Comparison of ENCODE assay signal across 26 mouse cellular contexts in the genomic region with DNA sequence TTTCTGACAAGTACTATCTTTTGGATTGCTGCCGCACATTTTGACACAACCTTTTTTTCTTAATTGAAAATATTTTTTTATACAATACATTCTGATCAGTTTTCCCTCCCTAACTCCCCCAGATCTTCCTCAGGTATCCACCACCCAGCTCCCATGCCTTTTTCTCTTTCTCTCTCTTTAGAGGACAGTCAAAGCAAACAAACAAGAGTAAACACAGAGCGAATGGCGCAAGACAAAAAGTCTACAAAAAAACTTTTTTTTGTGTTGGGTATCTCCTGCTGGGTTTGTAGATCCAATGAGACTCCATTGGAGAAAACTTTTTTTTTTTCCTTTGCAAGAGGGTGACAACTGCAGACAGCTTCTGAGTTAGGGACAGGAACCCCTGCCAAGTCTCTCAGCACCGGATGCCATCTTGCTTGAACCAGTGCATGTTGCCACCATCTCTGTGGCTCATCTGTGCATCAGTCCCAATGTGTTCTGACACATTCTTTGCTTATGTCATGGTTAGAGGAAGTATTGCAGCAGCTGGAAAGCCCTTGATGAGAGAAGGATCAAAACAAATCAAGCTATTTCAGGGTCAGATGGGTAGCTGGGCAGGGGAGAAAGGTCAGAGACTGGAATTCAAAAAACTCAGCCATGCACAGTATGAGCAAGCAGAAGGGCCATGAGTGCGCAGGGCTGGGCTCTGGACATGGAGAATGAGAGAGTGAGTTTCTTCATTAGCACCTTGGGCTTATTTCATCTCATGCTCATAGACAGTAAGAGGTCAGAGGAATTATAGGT.
DNase-seq lines count a peak whose midpoint lies in the region; ATAC-seq and TF ChIP-seq lines count a peak whose summit lies in the region.
"Had no signal": no experiment of that assay in that cellular context is flagged by ENCODE, and none has a peak within 500 bp of the region (broad histone marks: within the 10 kb centered on the region; RNA-seq: fewer than 3 reads in every experiment).

No protein-coding gene starts in this region.

- peak; percentile 43 for DNase-seq in embryo, embryonic 10 days (ENCODE audit: low spot score)
- DNase-seq in embryo, embryonic 10.5 days (ENCODE audit: low spot score): no peak
- DNase-seq in 3T3-L1 (ENCODE audit: low read depth, low spot score) (peak; percentile 17), MN1 (ENCODE audit: low spot score) (no peak)
- peak; percentile 17 for DNase-seq in adrenal gland, postnatal 10 days
- DNase-seq in gastrocnemius, postnatal 10 days: no peak
- no peak for DNase-seq in hindbrain, postnatal 0 days (ENCODE audit: low spot score)
- DNase-seq: B cell, adult 2 months; cerebellum, adult 18-20 months; cerebellum, postnatal 25 days; heart, adult 2 months; heart, postnatal 14 days; kidney, adult 11 months; kidney, postnatal 4 days; lung, postnatal 36 days; right cerebral cortex, postnatal 14 days had no signal

- ATAC-seq in liver, embryonic 16.5 days (ENCODE audit: low read depth): peak; percentile 65
- no peak for ATAC-seq in hindbrain, postnatal 0 days
- ATAC-seq: forebrain, embryonic 15.5 days had no signal

- H3K36me3 ChIP-seq in liver, embryonic 16.5 days (ENCODE audit: control insufficient read depth, insufficient read depth): no peaks in the 10 kb centered on the region
- H3K36me3 ChIP-seq in hindbrain, postnatal 0 days (ENCODE audit: insufficient read depth, low read length): no peaks in the 10 kb centered on the region
- H3K36me3 ChIP-seq: embryonic facial prominence, embryonic 10.5 days; forebrain, embryonic 15.5 days; G1E; heart, embryonic 13.5 days; hindbrain, embryonic 12.5 days; limb, embryonic 13.5 days; lung, embryonic 15.5 days; midbrain, embryonic 10.5 days had no signal

- H3K9me3 ChIP-seq in liver, embryonic 16.5 days (replicated peaks; ENCODE audit: control insufficient read depth, low read length): no peaks in the 10 kb centered on the region
- H3K9me3 ChIP-seq in hindbrain, postnatal 0 days (ENCODE audit: low read length): no peaks in the 10 kb centered on the region
- H3K9me3 ChIP-seq: embryonic facial prominence, embryonic 10.5 days; forebrain, embryonic 15.5 days; G1E; heart, embryonic 13.5 days; hindbrain, embryonic 12.5 days; limb, embryonic 13.5 days; lung, embryonic 15.5 days; midbrain, embryonic 10.5 days had no signal

- H3K4me2 ChIP-seq in liver, embryonic 16.5 days (ENCODE audit: low read depth, low read length): 0 out of 2 replicates have a peak overlapping the region, but pooled peaks have one; percentile 24
- H3K4me2 ChIP-seq in hindbrain, postnatal 0 days (ENCODE audit: low read depth, low read length): no peak overlapping the region
- H3K4me2 ChIP-seq: forebrain, embryonic 15.5 days; heart, embryonic 13.5 days; hindbrain, embryonic 12.5 days; limb, embryonic 13.5 days; lung, embryonic 15.5 days had no signal

- H3K4me3 ChIP-seq in liver, embryonic 16.5 days (ENCODE audit: low read depth, low read length): no peak overlapping the region
- H3K4me3 ChIP-seq in hindbrain, postnatal 0 days (ENCODE audit: low read length): no peak overlapping the region
- H3K4me3 ChIP-seq: embryonic facial prominence, embryonic 10.5 days; forebrain, embryonic 15.5 days; heart, adult 2 months; heart, embryonic 13.5 days; hindbrain, embryonic 12.5 days; limb, embryonic 13.5 days; lung, embryonic 15.5 days; midbrain, embryonic 10.5 days had no signal

- no peak overlapping the region for H3K9ac ChIP-seq in liver, embryonic 16.5 days (ENCODE audit: low read depth, low read length)
- H3K9ac ChIP-seq in hindbrain, postnatal 0 days (replicated peaks; ENCODE audit: low read length): no peak overlapping the region
- H3K9ac ChIP-seq: forebrain, embryonic 15.5 days; heart, embryonic 13.5 days; hindbrain, embryonic 12.5 days; limb, embryonic 13.5 days; lung, embryonic 15.5 days had no signal

- H3K27ac ChIP-seq in liver, embryonic 16.5 days (ENCODE audit: low read length): peak overlapping the region; percentile 3; the same call in 1 of the 2 replicates
- H3K27ac ChIP-seq in hindbrain, postnatal 0 days: no peak overlapping the region
- H3K27ac ChIP-seq: embryonic facial prominence, embryonic 10.5 days; forebrain, embryonic 15.5 days; heart, adult 2 months; heart, embryonic 13.5 days; hindbrain, embryonic 12.5 days; limb, embryonic 13.5 days; lung, embryonic 15.5 days; midbrain, embryonic 10.5 days had no signal

- no peaks in the 10 kb centered on the region; the same call in 1 of the 2 replicates for H3K4me1 ChIP-seq in liver, embryonic 16.5 days (ENCODE audit: control insufficient read depth, low read depth, low read length)
- no peaks in the 10 kb centered on the region for H3K4me1 ChIP-seq in hindbrain, postnatal 0 days (ENCODE audit: insufficient read depth, low read length)
- H3K4me1 ChIP-seq: forebrain, embryonic 15.5 days; lung, embryonic 15.5 days had no signal

- WGBS in liver, embryonic 16.5 days (ENCODE audit: insufficient replicate concordance): 65% methylated on average over 5 of the region's 5 CpGs
- WGBS in hindbrain, postnatal 0 days: 79% methylated on average over 5 of the region's 5 CpGs

- no peaks in the 10 kb centered on the region for H3K27me3 ChIP-seq in liver, embryonic 16.5 days (ENCODE audit: control insufficient read depth, insufficient read depth, low read depth, low read length)
- no peaks in the 10 kb centered on the region for H3K27me3 ChIP-seq in hindbrain, postnatal 0 days (ENCODE audit: insufficient read depth, low read length)
- H3K27me3 ChIP-seq: CH12.LX; forebrain, embryonic 15.5 days; heart, embryonic 13.5 days; hindbrain, embryonic 12.5 days; limb, embryonic 13.5 days; lung, embryonic 15.5 days had no signal

- no peak for TF ChIP-seq CTCF in hindbrain, postnatal 0 days (IDR thresholded peaks at IDR 0.05; ENCODE audit: low read depth)

Comparison
In these comparisons a context has a peak if more than half of its experiments do, and no peak if none do; other contexts are left out.
1. DNase-seq: peak in embryo, embryonic 10 days (single experiment), 3T3-L1 (single experiment) and adrenal gland, postnatal 10 days (single experiment); none in embryo, embryonic 10.5 days (single experiment), MN1 (single experiment), gastrocnemius, postnatal 10 days (single experiment) and hindbrain, postnatal 0 days (single experiment).